ENCODE assay signal across 8 mouse cellular contexts in genomic region chr2:180641576-180642554, GRCm38 (mm10). TPM values are rescaled to one million over a fixed set of nuclear protein-coding genes. Genes with fewer than 3 reads are reported as not detected.
DNase-seq lines count a peak whose midpoint lies in the region; ATAC-seq and TF ChIP-seq lines count a peak whose summit lies in the region.

No protein-coding gene starts in this region.

- H3K4me3 ChIP-seq in kidney, postnatal 0 days (replicated peaks; ENCODE audit: low read depth, low read length) = peak overlapping the region; percentile 28
- H3K4me3 ChIP-seq in embryonic fibroblast, embryonic 13.5 days (ENCODE audit: insufficient read depth, low read length) = peak overlapping the region; percentile 7
- H3K4me3 ChIP-seq in limb, embryonic 11.5 days (ENCODE audit: low read depth, low read length) = peak overlapping the region; percentile 17
- H3K4me3 ChIP-seq in neural tube, embryonic 14.5 days (ENCODE audit: low read depth, low read length) = peak overlapping the region; percentile 29

- no peak for DNase-seq in kidney, postnatal 0 days (ENCODE audit: low spot score)
- no peak for DNase-seq in kidney, adult 8-10 months
- peak; percentile 36 for DNase-seq in limb, embryonic 11.5 days (ENCODE audit: low spot score)
- DNase-seq in layer of hippocampus, adult 9-11 months = no peak
- DNase-seq in spleen, postnatal 4 days (ENCODE audit: low spot score in 2 of 2) = no peak
- no peak for DNase-seq in cerebellum, adult 11-12 months

- peaks cover 19% of the 10 kb centered on the region for H3K27me3 ChIP-seq in kidney, postnatal 0 days (ENCODE audit: insufficient read depth, low read length)
- H3K27me3 ChIP-seq in limb, embryonic 11.5 days (ENCODE audit: control insufficient read depth, insufficient read depth, low read length) = peaks cover 34% of the 10 kb centered on the region
- H3K27me3 ChIP-seq in neural tube, embryonic 14.5 days (ENCODE audit: control insufficient read depth, insufficient read depth, low read length) = peaks cover 27% of the 10 kb centered on the region

- 0 out of 2 replicates have a peak, but pooled peaks have one; percentile 15 for TF ChIP-seq POLR2A in embryonic fibroblast, embryonic 13.5 days (IDR thresholded peaks at IDR 0.05; ENCODE audit: low read depth, low read length)

- 4% methylated on average over 97 of the region's 112 CpGs for WGBS in kidney, postnatal 0 days
- 2% methylated on average over 97 of the region's 112 CpGs for WGBS in limb, embryonic 11.5 days
- 1% methylated on average over 68 of the region's 112 CpGs for WGBS in neural tube, embryonic 14.5 days

- H3K36me3 ChIP-seq in kidney, postnatal 0 days (ENCODE audit: insufficient read depth, low read length) = no peaks in the 10 kb centered on the region
- H3K36me3 ChIP-seq in limb, embryonic 11.5 days (ENCODE audit: control insufficient read depth, insufficient read depth, low read length) = no peaks in the 10 kb centered on the region
- no peaks in the 10 kb centered on the region for H3K36me3 ChIP-seq in neural tube, embryonic 14.5 days (ENCODE audit: control insufficient read depth, insufficient read depth, low read length)

- H3K4me1 ChIP-seq in kidney, postnatal 0 days (replicated peaks; ENCODE audit: insufficient read depth, low read length) = no peaks in the 10 kb centered on the region
- H3K4me1 ChIP-seq in embryonic fibroblast, embryonic 13.5 days (ENCODE audit: control insufficient read depth, insufficient read depth, low read length) = no peaks in the 10 kb centered on the region
- no peaks in the 10 kb centered on the region for H3K4me1 ChIP-seq in limb, embryonic 11.5 days (ENCODE audit: control insufficient read depth, insufficient read depth, low read length)
- no peaks in the 10 kb centered on the region for H3K4me1 ChIP-seq in neural tube, embryonic 14.5 days (ENCODE audit: control insufficient read depth, insufficient read depth, low read length)

- no peak overlapping the region for H3K27ac ChIP-seq in kidney, postnatal 0 days
- H3K27ac ChIP-seq in embryonic fibroblast, embryonic 13.5 days (ENCODE audit: insufficient read depth, low read length) = no peak overlapping the region
- H3K27ac ChIP-seq in limb, embryonic 11.5 days (replicated peaks; ENCODE audit: low read depth, low read length) = no peak overlapping the region
- H3K27ac ChIP-seq in neural tube, embryonic 14.5 days (ENCODE audit: low read depth, low read length) = no peak overlapping the region

- no peak for ATAC-seq in kidney, postnatal 0 days (replicated peaks; ENCODE audit: low FRiP score, low read depth)
- peak; percentile 67; the same call in 1 of the 2 replicates for ATAC-seq in limb, embryonic 11.5 days (ENCODE audit: insufficient number of reproducible peaks, low FRiP score, low TSS enrichment, low read depth)
- ATAC-seq in neural tube, embryonic 14.5 days (ENCODE audit: low read depth) = no peak; the same call in 1 of the 2 replicates

- TF ChIP-seq CTCF in kidney, postnatal 0 days (IDR thresholded peaks at IDR 0.05; ENCODE audit: low read depth) = no peak
- no peak for TF ChIP-seq CTCF in embryonic fibroblast, embryonic 13.5 days (IDR thresholded peaks at IDR 0.05; ENCODE audit: borderline replicate concordance, insufficient read depth, low read length)

- 0 out of 2 replicates have a peak overlapping the region, but pooled peaks have one; percentile 9 for H3K9ac ChIP-seq in kidney, postnatal 0 days (ENCODE audit: low read depth, low read length)
- no peak overlapping the region for H3K9ac ChIP-seq in limb, embryonic 11.5 days (ENCODE audit: low read length)
- H3K9ac ChIP-seq in neural tube, embryonic 14.5 days (replicated peaks; ENCODE audit: low read depth, low read length) = no peak overlapping the region

- peak overlapping the region; percentile 43 for H3K4me2 ChIP-seq in kidney, postnatal 0 days (ENCODE audit: low read length)
- peak overlapping the region; percentile 33 for H3K4me2 ChIP-seq in limb, embryonic 11.5 days (ENCODE audit: low read depth, severe bottlenecking)
- H3K4me2 ChIP-seq in neural tube, embryonic 14.5 days (ENCODE audit: low read depth, low read length) = peak overlapping the region; percentile 38

- peaks cover 7% of the 10 kb centered on the region for H3K9me3 ChIP-seq in kidney, postnatal 0 days (replicated peaks; ENCODE audit: low read length)
- peaks cover 12% of the 10 kb centered on the region for H3K9me3 ChIP-seq in limb, embryonic 11.5 days (ENCODE audit: control insufficient read depth, low read length)
- peaks cover 6% of the 10 kb centered on the region for H3K9me3 ChIP-seq in neural tube, embryonic 14.5 days (ENCODE audit: control insufficient read depth, low read length)

RNA-seq across cellular contexts. Expression of gene Tcfl5, which starts 0.6 kb away (rescaled TPM):
- 0.08 and 0.13 TPM in 2 replicates for polyA plus RNA-seq in kidney, postnatal 0 days (2015; fragmentation: Nextera tagmentation; extraction: Ambion mirVana)
- 10.8 and 11.6 TPM in 2 replicates for polyA plus RNA-seq in embryonic fibroblast, embryonic 13.5 days (2011; ENCODE audit: insufficient read length, low read depth, missing spikeins)
- polyA plus RNA-seq in limb, embryonic 11.5 days (2014; fragmentation: Nextera tagmentation; extraction: Ambion mirVana) = 0.17 and 0.28 TPM in 2 replicates
- 0.53 and 0.75 TPM in 2 replicates for polyA plus RNA-seq in neural tube, embryonic 14.5 days (2014; fragmentation: Nextera tagmentation; extraction: Ambion mirVana)

RNA-seq across cellular contexts. Expression of gene Col9a3, which starts 44.3 kb away (rescaled TPM):
- 4.0 and 5.1 TPM in 2 replicates for polyA plus RNA-seq in kidney, postnatal 0 days (2015; fragmentation: Nextera tagmentation; extraction: Ambion mirVana)
- polyA plus RNA-seq in embryonic fibroblast, embryonic 13.5 days (2011; ENCODE audit: insufficient read length, low read depth, missing spikeins) = 1.0 and 2.5 TPM in 2 replicates
- 45.8 and 48.9 TPM in 2 replicates for polyA plus RNA-seq in limb, embryonic 11.5 days (2014; fragmentation: Nextera tagmentation; extraction: Ambion mirVana)
- 53.2 and 55.7 TPM in 2 replicates for polyA plus RNA-seq in neural tube, embryonic 14.5 days (2014; fragmentation: Nextera tagmentation; extraction: Ambion mirVana)

RNA-seq across cellular contexts. Expression of gene Ogfr, which starts 52.8 kb away (rescaled TPM):
- polyA plus RNA-seq in kidney, postnatal 0 days (2015; fragmentation: Nextera tagmentation; extraction: Ambion mirVana) = 52.1 and 54.5 TPM in 2 replicates
- 78.0 and 78.2 TPM in 2 replicates for polyA plus RNA-seq in embryonic fibroblast, embryonic 13.5 days (2011; ENCODE audit: insufficient read length, low read depth, missing spikeins)
- polyA plus RNA-seq in limb, embryonic 11.5 days (2014; fragmentation: Nextera tagmentation; extraction: Ambion mirVana) = 100 and 109 TPM in 2 replicates
- 87.9 and 92.3 TPM in 2 replicates for polyA plus RNA-seq in neural tube, embryonic 14.5 days (2014; fragmentation: Nextera tagmentation; extraction: Ambion mirVana)
